Mouse (Mus musculus): ENCODE measurements around the gene Vapb.

Vapb gene

GRCm38 (mm10) chr2:173738232-173738631, 921 bp downstream of the Vapb start:
- DNase-seq, result no peak

GRCm38 (mm10) chr2:173739107-173739506, 1.8 kb downstream of the Vapb start:
- no peak for DNase-seq

GRCm38 (mm10) chr2:173742090-173742489, 4.8 kb downstream of the Vapb start:
- DNase-seq, result no peak

- no peak for DNase-seq
These were observed 5.4 kb downstream of the Vapb start for GRCm38 (mm10) chr2:173742744-173743143.

DNA sequence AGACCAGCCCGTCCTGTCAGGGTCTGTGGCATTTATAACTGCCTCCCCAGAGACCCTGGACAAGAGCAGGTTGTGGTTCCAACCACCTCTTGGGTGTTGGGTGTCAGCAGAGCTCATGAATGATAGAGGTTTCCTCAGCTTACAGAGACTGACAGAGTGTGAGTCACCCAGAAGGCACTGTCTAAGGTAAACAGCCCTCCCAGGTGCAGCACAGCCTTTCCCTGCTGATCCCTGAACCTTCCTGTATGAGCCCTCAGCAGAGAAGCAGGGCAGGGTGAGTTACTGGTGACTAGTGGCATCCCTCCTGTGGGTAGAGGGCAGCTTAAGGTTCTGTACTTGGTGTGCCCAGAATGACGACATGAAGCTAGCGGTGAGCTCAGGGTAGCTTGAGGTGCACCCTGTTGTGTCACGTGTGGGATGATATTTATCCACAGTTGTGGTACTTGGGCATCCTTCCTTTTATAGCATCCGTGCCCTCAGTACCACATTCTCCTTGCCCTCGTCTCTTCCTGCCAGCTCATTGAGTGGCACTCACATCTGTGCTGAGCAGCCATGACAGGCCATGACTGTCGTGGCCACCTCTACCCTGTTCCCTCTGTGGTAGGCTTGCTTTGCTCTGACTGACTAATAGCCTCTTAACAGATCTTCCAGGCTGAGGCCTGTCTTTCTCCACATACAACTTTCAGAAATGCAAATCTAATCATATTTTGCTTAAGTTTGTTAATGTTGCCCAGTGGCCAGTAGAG, 6.9 kb downstream of the Vapb start:
- DNase-seq, result no peak

- no peak for DNase-seq
These were observed 11.8 kb downstream of the Vapb start for GRCm38 (mm10) chr2:173748961-173749659.

- no peak for DNase-seq
These were observed 18.3 kb downstream of the Vapb start for GRCm38 (mm10) chr2:173755433-173756144.

DNA sequence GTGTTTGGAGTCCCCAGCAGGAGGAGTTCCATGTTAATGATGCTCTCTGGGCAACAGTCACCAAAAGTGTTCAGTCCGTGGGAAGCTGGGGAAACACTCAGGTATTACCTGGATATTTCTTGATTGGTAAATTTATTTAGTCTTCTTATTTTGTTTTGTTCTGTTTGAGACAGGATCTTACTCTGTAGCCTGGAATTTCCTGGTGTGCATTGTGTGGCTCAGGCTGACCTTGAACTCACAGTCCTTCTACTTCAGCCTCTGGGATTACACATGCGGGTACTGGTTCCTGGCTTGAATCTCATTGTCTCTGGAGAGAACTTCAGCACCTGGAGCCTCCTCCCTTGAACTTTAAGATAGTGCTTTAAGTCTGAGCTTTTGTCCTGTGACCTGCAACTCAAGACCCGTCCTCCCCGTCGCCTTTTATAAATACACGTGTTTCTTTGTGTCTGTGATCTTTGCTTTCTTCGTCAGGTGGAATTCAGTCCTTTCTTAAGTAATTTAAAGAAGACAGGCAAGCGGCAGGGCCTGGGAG, 20.4 kb downstream of the Vapb start:
- no peak for DNase-seq

DNA sequence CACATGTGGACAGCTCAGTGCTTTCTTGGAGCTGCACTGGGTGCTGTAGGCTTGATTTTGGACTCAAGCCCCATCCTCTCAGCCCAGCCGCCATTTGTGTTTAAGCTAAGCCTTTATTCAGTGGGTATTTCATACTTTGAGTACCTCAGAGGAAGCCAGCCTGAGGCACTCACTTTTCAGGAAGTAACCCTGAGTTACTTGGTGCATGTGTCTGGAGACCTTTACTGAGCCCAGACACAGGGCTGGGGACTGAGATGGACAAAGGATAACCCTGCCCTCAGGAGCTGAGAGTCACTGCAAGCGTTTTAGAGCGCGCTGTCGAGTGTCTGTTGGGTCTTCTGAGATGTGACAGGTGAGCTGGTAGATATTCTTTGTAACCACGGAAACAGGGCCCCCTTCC, 23.3 kb downstream of the Vapb start:
- DNase-seq, result no peak

GRCm38 (mm10) chr2:173764629-173765028, 27.3 kb downstream of the Vapb start:
- no peak for DNase-seq

DNA sequence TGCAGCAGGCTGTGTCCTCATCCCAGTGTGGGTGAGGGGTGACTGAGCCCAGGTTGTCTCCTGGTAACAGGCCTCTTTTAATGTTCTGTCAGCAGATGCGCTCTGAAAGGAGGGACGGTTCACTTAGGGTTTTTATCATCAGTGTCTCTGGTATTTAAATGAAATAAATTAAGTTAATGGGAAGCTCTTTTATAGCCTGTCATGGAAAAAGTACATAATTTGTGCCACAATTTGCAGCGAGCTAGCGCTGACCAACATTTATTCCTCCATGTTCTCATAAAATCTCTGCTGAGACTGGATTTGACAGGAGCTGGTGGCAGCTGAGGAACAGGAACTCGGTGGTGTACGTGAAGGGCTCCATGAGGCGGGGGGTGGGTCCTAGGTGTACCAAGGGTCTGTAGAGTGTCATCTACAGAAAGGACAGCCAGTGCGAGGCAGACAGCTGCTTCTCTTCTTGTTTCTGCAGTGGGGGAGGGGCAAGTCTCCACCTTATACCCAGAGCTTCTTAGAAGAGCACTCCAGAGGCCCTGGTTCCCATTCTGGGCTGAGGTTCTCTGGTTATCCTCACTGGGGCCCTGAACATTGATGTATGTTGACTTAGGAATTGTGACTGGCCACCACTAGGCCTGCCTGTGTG, 30.8 kb downstream of the Vapb start:
- DNase-seq, result no peak

DNA sequence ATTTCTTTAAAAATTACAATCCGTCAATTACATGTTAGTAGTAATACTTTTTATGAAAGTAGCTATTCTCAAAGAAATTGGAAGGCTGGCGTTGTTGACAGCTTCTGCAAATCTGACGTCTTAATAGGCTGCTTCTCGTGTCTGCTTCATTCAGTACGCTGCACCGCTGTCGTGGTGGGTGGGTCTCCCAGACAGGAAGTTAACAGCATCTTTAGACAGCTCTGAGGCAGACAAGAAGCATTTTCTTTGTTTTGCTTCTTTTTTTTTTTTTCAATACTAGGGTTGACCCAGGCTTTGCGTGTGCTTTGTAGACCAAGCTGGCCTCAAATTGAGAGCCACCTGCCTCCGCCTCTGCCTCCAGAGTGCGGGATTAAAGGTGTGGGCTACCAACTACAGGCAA, 31.9 kb downstream of the Vapb start:
- DNase-seq, result no peak

DNA sequence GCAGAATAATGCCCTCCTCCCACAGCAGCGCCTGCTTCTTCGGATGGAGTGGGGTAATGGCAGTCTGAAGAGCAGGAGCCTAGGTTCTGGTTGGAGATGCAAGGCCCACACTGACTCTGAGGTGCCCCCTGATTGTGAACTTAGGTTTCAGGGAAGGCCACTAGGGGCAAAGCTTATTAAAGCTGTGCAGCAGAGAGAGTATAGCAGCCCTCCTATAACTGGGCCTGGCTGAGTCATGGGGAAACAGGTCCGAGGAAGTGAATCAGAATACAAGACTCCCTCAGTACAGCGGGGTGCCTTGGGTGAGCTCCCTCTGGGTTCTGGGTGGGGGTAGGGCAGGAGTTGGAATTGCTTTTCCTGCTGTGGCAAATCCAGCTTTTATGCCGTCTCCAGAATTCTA, 33.3 kb downstream of the Vapb start:
- no peak for DNase-seq

- DNase-seq, result no peak
These were observed 34.4 kb downstream of the Vapb start for GRCm38 (mm10) chr2:173771706-173772105.

DNA sequence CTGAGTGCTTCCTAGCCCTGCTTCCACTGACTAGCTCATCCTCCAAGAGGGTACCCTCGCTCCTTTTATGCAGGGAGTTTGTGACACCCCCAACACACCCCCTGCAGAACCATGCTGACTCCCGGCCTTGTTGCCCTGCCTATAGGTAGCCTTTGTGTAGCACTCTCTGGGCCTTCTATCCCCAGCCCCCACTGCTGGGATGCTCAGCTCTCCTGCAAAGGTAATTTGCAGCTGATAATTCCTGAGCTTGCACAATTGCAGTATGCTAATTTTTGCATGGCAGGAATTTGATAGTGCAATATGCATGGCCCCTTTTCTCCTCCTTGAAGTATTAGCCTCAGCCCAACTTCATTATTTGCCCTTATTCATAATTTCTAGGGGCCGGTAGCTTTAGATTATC, 38.2 kb downstream of the Vapb start:
- DNase-seq, result no peak

- DNase-seq, result no peak
These were observed 38.8 kb downstream of the Vapb start for GRCm38 (mm10) chr2:173776108-173776507.

DNA sequence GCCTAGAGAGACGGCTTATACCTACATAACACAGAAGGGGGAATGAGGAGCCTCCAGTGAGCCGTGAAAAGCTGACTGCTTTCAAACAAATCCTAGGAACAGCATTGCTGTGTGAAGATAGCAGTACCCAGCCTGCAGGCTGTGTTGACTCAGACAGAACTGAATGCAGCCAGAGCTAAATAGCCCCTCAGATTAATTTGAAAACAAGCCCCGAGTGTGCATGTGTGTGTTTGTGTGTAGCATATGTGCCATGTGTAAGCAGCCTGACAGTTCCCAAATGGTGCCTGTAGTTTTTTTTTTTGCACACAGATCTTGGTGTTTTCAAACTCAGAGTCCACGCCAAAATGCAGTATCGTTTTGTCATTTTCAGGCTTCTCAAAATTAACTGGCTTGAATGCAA, 43.6 kb downstream of the Vapb start:
- no peak for DNase-seq

GRCm38 (mm10) chr2:173784366-173784765, 47.1 kb downstream of the Vapb start:
- DNase-seq, result no peak

DNA sequence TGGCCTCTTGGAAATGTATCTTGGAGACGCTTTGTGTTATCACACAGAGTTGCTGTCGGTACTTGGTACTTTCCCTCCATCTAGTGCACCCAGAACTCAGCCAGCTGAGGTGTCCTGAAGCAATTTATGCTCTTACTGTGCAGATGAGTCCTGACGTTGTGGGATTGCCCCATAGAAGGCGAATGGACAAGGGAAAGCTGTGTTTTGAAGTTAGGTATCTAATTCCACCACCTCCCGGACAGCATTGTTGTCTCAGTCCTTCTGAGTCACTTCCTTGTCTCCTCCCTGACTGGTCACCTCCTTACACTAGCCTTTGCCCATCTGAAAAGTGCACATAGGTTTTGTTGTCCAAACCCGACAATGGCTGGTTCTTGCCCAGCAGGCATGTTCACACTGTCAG, 47.6 kb downstream of the Vapb start:
- DNase-seq, result no peak

- no peak for DNase-seq
These were observed 52.9 kb downstream of the Vapb start for GRCm38 (mm10) chr2:173789945-173790804.

GRCm38 (mm10) chr2:173791904-173792757, 54.8 kb downstream of the Vapb start:
- DNase-seq, result no peak

Data from layer of hippocampus, adult 9-11 months (tissue).